Mouse (Mus musculus) cortical plate, adult 2 months (tissue): ENCODE data around the gene Usp5.

Experiments used
- CTCF ChIP-seq: fragments of 200-500 bp; IDR thresholded peaks from 2 replicates; pipeline ENCODE4 v1.5.1; 2011; ENCODE audit warnings: mild to moderate bottlenecking, control low read depth, low read length; ENCODE audit not compliant: insufficient read depth; ENCODE audit errors: extremely low read depth
- POLR2A ChIP-seq: fragments of 200-500 bp; IDR thresholded peaks from 2 replicates; pipeline ENCODE4 v1.6.1; 2011; ENCODE audit warnings: mild to moderate bottlenecking, low read length, control low read depth; ENCODE audit not compliant: insufficient read depth; ENCODE audit errors: extremely low read depth

DNA sequence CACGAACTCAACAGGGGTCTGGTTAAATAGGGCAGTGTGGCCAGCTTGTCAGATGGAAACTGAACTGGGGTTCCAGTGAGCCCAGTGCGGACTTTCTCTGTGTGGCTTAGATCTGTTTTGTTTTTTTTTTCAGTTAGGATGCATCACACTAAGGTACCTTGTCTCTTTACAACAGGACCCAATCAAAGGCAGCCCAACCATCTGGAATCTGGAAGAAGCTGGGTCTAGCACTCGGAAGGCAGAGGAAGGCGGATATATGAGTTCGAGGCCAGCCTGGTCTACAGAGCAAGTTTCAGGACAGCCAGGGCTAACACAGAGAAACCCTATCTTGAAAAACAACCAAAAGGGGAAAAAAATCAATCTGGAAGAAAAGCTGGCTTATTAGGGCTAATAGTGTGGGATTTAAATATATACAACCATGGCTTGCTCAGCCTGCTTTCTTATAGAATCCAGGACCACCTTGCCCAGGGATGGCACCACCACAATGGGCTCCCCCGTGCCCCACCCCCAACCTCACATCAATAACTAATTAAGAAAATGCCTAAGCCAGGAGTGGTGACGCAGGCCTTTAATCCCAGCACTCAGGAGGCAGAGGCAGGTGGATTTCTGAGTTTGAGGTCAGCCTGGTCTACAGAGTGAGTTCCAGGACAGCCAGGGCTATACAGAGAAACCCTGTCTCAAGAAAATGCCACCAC is 22.7 kb downstream of the Usp5 start:
- TF ChIP-seq CTCF (no peak), POLR2A (no peak)
